Mouse (Mus musculus) heart, embryonic 11.5 days (tissue): ENCODE results near the gene Negr1. TPM values are rescaled to one million over a fixed set of nuclear protein-coding genes. Genes with fewer than 3 reads are reported as not detected.

Experiments used
- ATAC-seq: fragments of 200-750 bp; cut with Nextera tagmentation; replicated peaks from 2 replicates; pipeline ENCODE4 v1.8.0; 2017; ENCODE audit warnings: moderate library complexity; ENCODE audit not compliant: insufficient number of reproducible peaks, low FRiP score, low TSS enrichment
- H3K27ac ChIP-seq: fragments of 300-500 bp; sonication (generic); 2 replicates; pipeline ENCODE4 v1.5.1; 2014; ENCODE audit warnings: mild to moderate bottlenecking, low read depth, low read length
- H3K27me3 ChIP-seq: fragments of 300-500 bp; sonication (generic); 2 replicates; pipeline ENCODE4 v1.6.1; 2014; ENCODE audit warnings: mild to moderate bottlenecking, low read length, mixed read lengths; ENCODE audit not compliant: control insufficient read depth, insufficient read depth
- H3K36me3 ChIP-seq: fragments of 300-500 bp; sonication (generic); 2 replicates; pipeline ENCODE4 v1.6.1; 2014; ENCODE audit warnings: mild to moderate bottlenecking, low read length, moderate library complexity, mixed read lengths; ENCODE audit not compliant: control insufficient read depth, insufficient read depth
- H3K4me1 ChIP-seq: fragments of 300-500 bp; sonication (generic); 2 replicates; pipeline ENCODE4 v1.6.1; 2014; ENCODE audit warnings: low read length; ENCODE audit not compliant: control insufficient read depth, insufficient read depth
- H3K4me2 ChIP-seq: fragments of 300-500 bp; sonication (generic); 2 replicates; pipeline ENCODE4 v1.6.1; 2014; ENCODE audit warnings: mild to moderate bottlenecking, moderate library complexity
- H3K4me3 ChIP-seq: fragments of 300-500 bp; sonication (generic); 2 replicates; pipeline ENCODE4 v1.5.1; 2014; ENCODE audit warnings: low read depth, low read length
- H3K9ac ChIP-seq: fragments of 300-500 bp; sonication (generic); 2 replicates; pipeline ENCODE4 v1.6.1; 2014; ENCODE audit warnings: mild to moderate bottlenecking, low read depth, low read length, moderate library complexity
- H3K9me3 ChIP-seq: fragments of 300-500 bp; sonication (generic); replicated peaks from 2 replicates; pipeline ENCODE4 v1.6.1; 2016; ENCODE audit warnings: low read length; ENCODE audit not compliant: control insufficient read depth
- WGBS: fragments of 180-500 bp; shearing (Covaris S2); extraction: QIAGEN DNeasy Blood & Tissue Kit; methylation state at CpG from one replicate; pipeline ENCODE4 v1.1.7; 2014; ENCODE audit not compliant: insufficient replicate concordance; 5-methylcytosine and 5-hydroxymethylcytosine counted together
- polyA plus RNA-seq: library from polyadenylated mRNA; unstranded; fragments of >200 nt; fragmentation: Nextera tagmentation; extraction: Ambion mirVana; gene quantifications from 2 replicates; pipeline ENCODE4 v1.2.1, GENCODE M21; 2014

Gene Negr1
- polyA plus RNA-seq, 1 experiment from 2014 or later = 2.6 TPM

DNA sequence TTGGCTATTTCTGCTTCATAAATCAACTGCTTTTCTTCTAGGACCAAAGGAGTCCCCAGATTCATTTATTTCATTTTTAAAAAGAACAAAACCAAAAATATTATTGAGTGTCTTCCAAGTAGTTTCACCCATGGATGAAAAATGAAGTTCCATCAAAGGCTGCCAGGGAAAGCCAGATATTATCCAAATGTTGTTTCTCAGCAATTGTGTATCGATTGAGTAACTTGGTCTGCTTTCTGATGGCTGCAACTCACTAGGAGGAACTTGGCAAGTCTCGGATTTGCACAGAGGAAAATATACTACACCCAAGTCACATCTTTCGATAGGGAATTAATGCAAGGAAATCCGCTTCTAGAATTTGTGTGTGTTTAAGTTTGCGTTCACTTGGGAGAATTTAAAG lies 363.5 kb downstream of the Negr1 start:
- Histone ChIP-seq H3K4me3 (no peak overlapping the region), H3K4me2 (no peak overlapping the region), H3K4me1 (no peaks in the 10 kb centered on the region), H3K9ac (no peak overlapping the region), H3K9me3 (no peaks in the 10 kb centered on the region), H3K27ac (no peak overlapping the region), H3K27me3 (no peaks in the 10 kb centered on the region), H3K36me3 (no peaks in the 10 kb centered on the region)
- ATAC-seq = no peak
- 90% methylated on average over 5 of the region's 5 CpGs for WGBS

DNA sequence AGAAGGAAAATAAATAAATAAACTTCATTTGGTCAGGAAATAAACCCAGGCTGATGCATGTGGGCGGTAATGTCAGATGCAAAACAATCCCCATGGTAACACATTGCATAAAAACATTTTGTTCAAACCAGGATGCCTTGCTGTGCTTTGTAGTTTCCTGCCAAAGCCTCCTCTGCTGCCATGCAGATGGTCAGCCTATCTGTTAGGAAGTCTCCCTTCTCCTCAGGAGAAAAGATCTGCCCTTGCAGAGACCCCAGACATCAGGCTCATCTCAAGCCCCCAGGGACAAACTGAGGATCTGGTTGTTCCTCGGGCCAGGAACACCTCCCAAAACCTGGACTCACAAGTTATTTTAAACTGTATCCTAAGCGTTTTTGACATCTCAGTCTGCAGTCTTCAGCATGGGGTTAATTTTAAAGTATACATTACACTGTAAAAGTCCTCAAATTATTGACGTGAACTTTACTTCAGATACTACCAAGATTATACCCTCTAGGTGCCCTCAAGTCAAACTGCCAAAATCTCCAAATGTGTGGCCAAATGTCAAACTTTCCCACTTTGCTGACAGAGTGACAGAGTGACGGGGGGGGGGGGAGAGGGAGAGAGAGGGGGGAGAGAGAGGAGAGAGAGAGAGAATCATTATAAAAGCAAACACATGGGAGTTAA lies 366.9 kb downstream of the Negr1 start:
- Histone ChIP-seq H3K36me3 (no peaks in the 10 kb centered on the region), H3K9ac (no peak overlapping the region), H3K4me3 (no peak overlapping the region), H3K4me2 (no peak overlapping the region), H3K4me1 (no peaks in the 10 kb centered on the region), H3K9me3 (no peaks in the 10 kb centered on the region), H3K27me3 (no peaks in the 10 kb centered on the region), H3K27ac (no peak overlapping the region)
- 56% methylated on average over 5 of the region's 5 CpGs for WGBS
- no peak for ATAC-seq

DNA sequence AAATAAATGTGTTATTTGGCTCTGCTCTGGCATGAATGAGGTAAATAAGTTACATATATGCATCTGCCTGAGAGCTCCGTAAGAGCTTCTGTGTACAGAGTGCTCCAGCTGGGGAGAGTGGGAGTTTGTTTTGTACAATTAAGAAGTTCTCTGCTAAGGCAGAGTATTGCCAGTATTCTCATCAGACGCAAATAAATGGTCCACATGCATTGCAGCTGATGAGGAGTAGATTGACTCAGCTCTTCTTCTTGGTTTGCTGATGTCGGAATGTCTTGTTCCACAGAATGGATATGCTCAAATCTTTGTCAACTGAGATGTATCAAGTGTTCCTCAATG lies 367.4 kb downstream of the Negr1 start:
- Histone ChIP-seq H3K4me3 (no peak overlapping the region), H3K4me2 (no peak overlapping the region), H3K27ac (no peak overlapping the region), H3K36me3 (no peaks in the 10 kb centered on the region), H3K27me3 (no peaks in the 10 kb centered on the region), H3K4me1 (no peaks in the 10 kb centered on the region), H3K9ac (no peak overlapping the region), H3K9me3 (no peaks in the 10 kb centered on the region)
- ATAC-seq = no peak
- WGBS = 82% methylated on average over 3 of the region's 3 CpGs

DNA sequence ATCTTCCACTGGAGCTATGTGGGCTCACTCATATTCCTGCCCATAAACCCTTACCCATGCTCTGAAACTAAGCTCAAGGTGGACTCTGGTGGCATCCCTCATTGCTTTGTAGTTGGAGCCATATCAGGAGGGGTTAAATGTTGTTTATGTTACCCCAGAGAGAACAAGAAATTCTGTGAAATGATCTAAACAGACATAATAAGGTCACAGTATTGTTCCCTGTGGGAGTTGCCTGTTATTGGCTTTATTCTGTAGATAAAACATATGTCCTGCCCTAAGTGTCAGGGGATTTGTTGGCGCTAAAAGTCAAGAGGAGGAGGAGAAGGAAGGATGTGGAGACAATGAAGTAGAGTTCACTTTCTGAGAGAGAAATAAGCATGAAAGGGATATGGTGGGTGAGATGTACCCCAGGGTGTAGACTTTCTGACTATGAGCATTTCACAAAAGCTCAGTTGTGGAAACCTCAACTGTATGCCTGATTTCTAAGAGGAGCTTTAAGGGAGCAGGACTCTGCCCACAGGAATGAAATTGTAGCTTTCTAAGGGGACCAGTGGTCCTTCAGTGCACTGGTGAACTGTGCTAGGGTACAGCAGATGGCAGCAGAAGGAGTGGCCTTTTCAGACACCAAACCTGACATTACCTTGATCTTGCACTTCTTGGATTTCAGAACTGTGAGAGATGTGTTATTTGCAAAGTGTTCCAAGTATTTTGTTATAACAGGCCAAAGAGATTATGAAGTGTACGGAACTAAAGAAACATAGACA lies 368.3 kb downstream of the Negr1 start:
- Histone ChIP-seq H3K9ac (no peak overlapping the region), H3K27ac (no peak overlapping the region), H3K4me3 (no peak overlapping the region), H3K9me3 (no peaks in the 10 kb centered on the region), H3K27me3 (no peaks in the 10 kb centered on the region), H3K4me1 (no peaks in the 10 kb centered on the region), H3K4me2 (no peak overlapping the region), H3K36me3 (no peaks in the 10 kb centered on the region)
- ATAC-seq = no peak
- WGBS = 78% methylated on average over 2 of the region's 2 CpGs

DNA sequence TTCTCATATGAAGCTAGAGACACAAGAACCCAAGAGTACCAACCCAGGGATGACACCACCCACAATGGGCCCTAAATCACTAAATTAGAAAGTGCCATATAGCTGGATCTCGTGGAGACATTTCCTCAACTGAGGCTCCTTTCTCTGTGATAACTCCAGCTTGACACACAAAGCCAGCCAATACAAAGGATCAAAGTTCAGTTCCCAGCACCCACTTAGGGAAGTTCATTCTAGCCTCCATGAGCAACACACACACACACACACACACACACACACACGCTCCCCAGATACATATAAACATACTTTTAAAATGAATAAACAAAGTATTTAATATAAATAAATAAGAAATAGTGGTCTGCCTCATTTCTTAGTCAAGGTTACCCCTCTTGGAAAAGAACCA lies 369.4 kb downstream of the Negr1 start:
- Histone ChIP-seq H3K9ac (no peak overlapping the region), H3K27ac (no peak overlapping the region), H3K4me1 (no peaks in the 10 kb centered on the region), H3K27me3 (no peaks in the 10 kb centered on the region), H3K9me3 (no peaks in the 10 kb centered on the region), H3K4me2 (no peak overlapping the region), H3K4me3 (no peak overlapping the region), H3K36me3 (no peaks in the 10 kb centered on the region)
- ATAC-seq = no peak
- 73% methylated on average over 2 of the region's 2 CpGs for WGBS

DNA sequence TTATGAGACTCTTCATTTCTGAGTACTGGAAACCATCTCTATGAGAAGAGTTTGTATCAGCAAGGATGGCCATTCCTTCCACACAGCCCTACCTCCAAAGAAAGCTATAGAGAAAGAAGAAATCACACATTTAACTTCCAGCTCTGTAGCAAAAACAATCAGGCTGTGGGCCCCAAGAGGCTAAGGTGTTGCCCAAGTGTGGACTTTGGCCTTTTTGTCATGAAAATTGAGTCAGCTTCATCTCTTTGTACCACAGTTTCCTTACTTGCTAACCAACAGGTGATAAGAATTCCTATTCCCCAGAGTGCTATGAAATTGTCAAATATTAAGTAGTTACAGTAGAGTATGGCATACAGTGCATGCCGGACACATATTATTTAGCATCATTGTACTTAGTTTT lies 369.9 kb downstream of the Negr1 start:
- no peaks in the 10 kb centered on the region for H3K4me1 ChIP-seq

DNA sequence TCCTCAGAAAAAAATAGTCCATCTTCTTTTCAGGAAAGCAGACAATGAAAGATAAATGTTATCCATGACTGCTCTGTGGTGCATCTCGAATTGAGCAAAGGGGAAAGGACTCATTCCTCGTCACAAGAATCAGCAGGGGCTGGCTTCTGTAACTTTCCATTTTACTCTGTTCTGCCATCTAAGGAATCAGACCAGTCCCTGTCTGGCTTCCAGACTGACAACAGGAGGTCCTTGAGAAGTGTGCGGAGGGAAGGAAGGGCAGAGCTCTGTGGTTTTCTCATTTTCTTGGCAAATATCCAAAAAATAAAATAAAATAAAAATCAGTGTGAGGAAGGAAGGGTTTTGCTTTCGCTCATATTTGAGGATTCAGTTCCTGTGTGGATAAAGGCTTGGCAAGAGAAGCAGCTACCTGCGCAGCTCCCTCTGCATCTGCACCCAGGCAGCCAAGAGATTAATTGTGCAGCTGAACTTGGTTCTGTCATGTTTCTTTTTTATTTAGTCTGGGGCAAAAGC lies 373.2 kb downstream of the Negr1 start:
- Histone ChIP-seq H3K36me3 (no peaks in the 10 kb centered on the region), H3K4me2 (no peak overlapping the region), H3K27me3 (no peaks in the 10 kb centered on the region), H3K9ac (no peak overlapping the region), H3K4me3 (no peak overlapping the region), H3K27ac (no peak overlapping the region), H3K4me1 (no peaks in the 10 kb centered on the region), H3K9me3 (no peaks in the 10 kb centered on the region)
- 74% methylated on average over 5 of the region's 5 CpGs for WGBS
- no peak for ATAC-seq

More for the DNA sequence above, 369.9 kb downstream of the Negr1 start:
- no peak overlapping the region for H3K4me2 ChIP-seq
- no peak overlapping the region for H3K27ac ChIP-seq
- H3K4me3 ChIP-seq = no peak overlapping the region
- no peak for ATAC-seq
- H3K36me3 ChIP-seq = no peaks in the 10 kb centered on the region
- no peaks in the 10 kb centered on the region for H3K9me3 ChIP-seq
- no peaks in the 10 kb centered on the region for H3K27me3 ChIP-seq
- WGBS = 86% methylated on average over 1 of the region's 1 CpGs
- no peak overlapping the region for H3K9ac ChIP-seq

DNA sequence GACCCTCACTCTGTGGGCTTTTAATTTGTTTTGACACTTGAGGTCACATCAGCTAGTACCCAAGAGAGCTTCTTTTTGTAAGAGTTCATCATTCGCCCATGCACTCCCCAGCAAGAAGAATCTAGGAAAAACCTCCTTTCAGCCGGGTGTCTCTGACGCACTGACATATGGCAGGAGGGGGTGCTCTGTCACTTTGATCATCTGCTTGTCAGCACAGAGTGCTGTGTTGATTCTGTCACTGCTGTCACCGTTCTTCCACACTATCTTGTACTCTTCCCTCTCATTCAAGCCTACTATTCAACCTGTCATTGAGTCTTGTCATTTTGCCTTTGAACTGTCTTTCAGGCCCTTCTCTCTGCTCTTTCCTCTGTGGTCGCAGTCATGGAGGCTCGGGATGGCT lies 385.8 kb downstream of the Negr1 start:
- Histone ChIP-seq H3K9me3 (no peaks in the 10 kb centered on the region), H3K4me2 (no peak overlapping the region), H3K4me1 (peaks cover 5% of the 10 kb centered on the region; the same call in 1 of the 2 replicates), H3K4me3 (no peak overlapping the region), H3K27ac (no peak overlapping the region), H3K9ac (no peak overlapping the region), H3K36me3 (no peaks in the 10 kb centered on the region), H3K27me3 (no peaks in the 10 kb centered on the region)
- WGBS = 28% methylated on average over 6 of the region's 6 CpGs
- peak; percentile 75 for ATAC-seq
